Mouse (Mus musculus) stomach, adult 2 months (tissue): ENCODE results near the gene Fam214b. TPM values are rescaled to one million over a fixed set of nuclear protein-coding genes. Genes with fewer than 3 reads are reported as not detected.

ENCODE experiments used
- polyA plus RNA-seq: library from polyadenylated mRNA; depleted of rRNA; stranded (reverse); fragments of >200 nt; gene quantifications from 2 replicates; pipeline ENCODE4 v1.2.3, GENCODE M21; 2012; rRNA removed

The Fam214b gene
- 11.8 and 13.7 TPM in 2 replicates for polyA plus RNA-seq

DNA sequence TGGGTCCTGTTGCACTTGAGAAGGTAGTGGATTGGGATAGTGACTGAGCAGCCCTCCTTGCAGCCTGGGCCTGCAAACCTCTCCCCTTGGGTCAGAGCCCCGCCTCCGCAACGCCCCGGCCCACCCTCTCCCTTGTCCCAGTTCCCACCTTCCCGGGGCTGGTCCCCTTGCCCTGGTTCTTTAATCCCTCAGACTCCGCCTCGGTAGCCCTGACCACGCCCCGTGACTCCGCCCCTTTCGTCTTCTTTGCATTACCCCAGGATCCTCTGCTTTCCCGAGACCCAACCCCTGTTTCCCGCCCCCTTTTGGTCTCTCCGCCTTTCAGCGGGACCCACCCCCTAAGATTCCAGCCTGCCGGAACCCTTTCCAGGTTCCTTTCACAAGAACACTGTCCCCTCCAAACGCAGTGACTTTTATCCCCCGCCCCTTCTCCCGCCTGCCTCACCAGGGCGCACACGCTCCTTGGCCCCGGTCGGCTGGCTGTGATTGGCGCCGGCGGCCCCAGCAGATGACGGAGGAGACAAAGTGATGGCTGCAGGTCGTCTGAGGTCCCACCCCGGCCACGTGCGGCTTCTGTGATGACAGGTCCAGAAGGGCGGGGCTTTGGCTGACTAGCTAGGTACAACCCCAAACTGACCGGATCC, at the start of gene Fam214b:
Fam214b (minus strand) TSS at position 562 of the 644 bp plus-strand sequence.

DNA sequence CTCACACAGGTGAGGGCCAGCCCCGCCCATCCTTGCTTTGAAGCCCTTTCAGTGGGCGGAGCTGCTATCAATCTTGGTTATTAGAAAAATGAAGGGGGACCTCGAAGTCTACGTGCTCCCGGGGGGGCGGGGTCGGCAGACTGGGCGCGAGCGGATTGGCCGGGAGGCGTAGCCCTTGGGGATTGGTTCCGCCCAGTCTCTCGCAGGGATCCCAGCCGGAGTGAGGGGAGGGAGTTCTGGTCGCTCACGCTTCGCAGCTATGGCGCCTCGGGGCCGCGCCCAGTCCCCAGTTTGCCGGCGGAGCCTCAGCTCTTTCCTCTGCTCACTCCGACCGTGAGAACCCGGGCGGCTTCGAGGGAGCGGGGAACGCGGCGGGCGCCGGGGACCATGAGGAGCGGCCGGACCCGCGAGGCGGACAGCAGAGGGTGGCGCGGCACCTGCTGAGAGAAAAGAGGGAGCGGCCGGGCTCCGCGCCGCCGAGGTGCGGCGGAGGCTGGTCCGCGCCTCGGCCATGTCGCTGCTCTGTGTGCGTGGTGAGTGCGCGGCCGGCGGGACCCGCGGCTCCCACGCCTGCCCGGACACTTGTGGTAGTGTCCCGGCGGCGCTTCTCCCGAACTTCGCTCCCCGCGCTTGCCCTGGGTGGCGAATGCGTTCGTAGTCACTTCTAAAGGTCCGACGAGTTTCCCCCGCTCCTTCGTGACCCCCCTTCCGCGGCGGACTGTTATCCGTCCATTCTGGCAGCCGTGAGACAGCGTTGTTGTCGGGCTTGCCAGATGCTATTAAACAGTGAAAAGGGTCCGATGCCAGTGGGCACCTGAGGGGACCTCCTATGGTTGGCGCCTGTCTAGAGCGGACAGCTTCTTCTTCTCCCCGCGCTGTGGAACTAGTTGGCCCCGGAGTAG, 13.0 kb upstream of the Fam214b start, which contains the start of gene Unc13b:
Unc13b (plus strand) TSS at position 201 of the 902 bp plus-strand sequence.

DNA sequence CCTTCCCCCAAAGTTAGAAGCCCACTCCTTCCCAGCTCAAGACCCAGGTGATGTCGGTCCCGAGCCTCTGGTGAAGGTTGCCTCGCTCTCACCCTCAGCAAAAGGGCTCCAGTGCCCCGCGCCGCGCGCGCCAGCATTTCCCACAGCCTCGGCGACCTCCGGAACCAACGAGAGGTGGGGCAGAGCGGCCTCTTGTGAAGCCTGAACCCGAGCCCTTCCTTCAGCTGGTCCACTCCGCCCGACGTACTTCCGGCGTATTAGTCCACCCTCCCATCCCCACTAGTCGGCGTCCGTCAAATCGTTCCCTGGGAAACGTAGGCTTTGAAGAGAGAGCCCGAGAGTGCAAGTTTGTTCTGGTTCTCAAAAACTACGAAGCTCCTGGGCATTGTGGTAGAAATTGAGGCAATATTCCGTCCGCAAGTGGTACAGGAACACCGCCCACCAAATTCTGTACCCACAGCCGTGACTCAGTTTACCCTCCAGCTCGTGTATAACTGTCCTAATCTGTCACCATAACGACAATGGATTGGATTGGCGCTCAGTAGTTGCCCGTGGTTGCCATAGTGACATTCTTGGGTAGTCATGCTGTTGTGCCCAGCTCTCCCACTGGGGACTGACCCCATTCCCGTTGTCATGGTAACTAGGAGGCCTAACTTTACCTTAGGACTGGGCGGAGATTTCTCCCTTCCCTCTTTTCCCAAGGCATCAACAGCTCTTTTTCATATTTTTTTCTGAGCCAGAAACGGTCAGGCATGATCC, 14.6 kb downstream of the Fam214b start, which contains the start of gene Stoml2:
Stoml2 (minus strand) TSS at position 474 of the 759 bp plus-strand sequence.

DNA sequence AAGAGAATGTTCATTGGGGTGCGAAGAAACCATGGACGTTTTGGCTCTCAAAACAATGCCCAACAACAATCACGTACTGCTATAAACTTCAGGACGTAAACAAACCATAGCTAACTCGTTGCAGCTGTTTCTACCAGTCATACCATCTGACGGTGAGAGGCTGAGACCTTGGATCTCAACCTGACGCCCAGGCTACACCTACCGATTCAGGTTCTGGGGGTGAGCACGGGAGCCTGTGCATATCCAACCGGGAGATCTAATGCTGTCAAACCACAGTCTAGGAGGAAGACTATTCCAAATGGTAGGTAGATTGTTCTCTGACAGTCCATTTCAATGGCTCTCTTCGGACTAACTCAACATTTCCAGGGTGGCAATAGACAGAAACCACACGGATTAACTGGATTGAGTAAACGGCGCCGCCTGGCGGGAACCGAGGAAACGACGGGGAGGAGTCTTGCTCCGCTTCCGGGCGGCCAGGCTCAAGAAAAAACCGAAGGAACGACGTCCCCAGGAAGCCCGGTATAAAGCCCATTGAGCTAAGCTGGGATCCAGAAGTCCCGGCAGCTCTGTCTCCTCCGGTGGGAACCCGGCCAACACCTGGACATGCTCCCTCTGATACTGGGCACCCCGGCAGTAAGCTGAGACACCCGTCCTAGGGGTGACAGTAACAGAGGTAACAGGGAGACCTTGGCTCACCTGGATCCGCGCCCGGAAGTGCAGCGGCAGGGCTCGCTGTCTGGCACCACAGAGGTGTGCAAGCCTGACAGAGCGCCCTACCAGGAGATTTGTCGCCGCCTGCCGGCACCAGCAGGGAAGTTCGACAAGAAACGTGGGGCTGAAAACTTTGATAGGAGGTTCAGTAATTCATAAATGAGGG, 20.7 kb downstream of the Fam214b start, which contains the start of gene Pigo:
Pigo (minus strand) TSS at position 736 of the 877 bp plus-strand sequence.

DNA sequence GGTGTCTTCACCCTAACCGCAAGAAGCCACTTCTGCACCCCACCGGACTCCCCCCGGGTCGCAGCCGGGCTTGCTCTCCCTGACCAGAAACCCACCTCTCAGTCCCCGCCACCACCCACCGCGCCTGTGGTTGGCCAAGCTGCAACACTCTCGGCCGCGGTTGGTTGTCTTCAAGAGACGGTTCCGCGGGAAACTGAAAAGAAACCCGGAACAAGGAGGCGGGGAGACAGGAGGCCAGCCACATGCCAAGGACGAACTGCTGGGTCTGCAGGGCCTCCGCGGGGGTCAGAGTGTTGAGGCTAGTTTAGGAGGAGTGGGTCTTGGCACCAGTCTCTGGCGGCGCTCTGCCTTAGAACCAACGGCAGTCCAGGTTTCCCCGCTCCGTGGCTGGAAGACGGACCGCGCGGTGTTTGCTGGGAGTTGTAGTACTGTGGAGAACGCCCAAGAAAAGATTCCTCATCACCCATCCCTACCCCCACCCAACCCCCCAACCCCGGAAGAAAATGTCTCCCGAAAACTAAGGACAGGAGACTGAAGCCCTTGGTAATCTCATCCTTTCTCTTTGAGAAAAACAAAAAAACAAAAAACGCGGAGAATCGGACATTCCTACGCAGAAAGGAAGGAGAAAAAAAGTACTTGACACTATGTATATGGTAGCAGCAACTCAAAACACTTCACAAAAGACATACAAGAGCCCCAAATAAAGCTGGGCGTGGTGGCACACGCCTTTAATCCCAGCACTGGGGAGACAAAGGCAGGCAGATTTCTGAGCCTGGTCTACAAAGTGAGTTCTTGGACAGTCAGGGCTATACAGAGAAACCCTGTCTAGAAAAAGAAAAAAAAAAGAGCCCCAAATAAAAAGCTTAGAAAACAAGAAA, 35.6 kb downstream of the Fam214b start, which contains the start of gene Fancg:
Fancg (minus strand) TSS at position 346 of the 878 bp plus-strand sequence.

DNA sequence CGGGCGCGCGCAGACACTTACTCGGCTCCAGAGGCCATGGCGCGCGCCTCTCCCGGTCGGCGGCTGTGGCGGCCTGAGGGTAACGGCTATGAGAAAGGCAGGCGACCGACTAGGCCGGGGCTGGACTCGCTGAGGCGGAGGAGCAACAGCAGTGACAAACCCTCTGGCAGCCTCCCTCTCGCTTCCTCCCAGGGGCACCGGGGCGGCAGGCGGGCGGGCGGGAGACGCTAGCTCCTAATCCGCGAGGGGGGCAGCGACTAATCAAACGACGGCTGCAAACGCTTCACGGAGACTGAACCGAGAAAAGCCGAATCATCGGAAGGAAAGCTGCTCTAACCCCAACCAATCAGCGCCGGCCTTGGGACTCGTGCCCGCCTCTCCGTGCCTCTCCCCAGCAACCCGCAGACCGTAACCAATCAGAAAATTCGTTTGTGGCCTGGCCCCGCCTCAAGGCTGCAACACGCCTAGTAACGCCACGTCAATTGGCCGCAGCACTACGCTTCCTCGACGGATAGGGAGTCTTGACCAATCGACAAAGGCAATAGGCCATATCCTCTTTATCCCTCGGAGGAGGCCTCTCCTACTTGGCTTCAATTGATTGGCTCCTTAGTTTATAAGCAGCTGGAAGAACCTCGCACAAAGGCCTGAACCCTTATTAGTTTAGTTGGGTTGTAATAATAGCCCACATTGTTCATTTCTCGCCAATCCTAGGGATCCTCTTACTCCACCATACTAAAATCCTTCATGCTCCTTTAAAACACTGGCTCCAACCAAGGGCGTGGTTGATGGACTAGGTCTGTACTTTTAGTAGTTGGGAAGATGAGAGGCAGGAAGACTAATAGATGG, 45.7 kb downstream of the Fam214b start, which contains the start of gene Vcp:
Vcp (minus strand) TSS at position 367 of the 846 bp plus-strand sequence.

Other genes with a start within 250 kb of the Fam214b start
- gene Fam205a1, start 192.3 kb downstream of the Fam214b start, polyA plus RNA-seq, result not detected in 2 replicates
- not detected in 2 replicates for gene Gm12394, start 189.4 kb downstream of the Fam214b start, polyA plus RNA-seq
- gene Fam205c, start 172.0 kb downstream of the Fam214b start, polyA plus RNA-seq, result not detected in 2 replicates
- 1.5 and 2.4 TPM in 2 replicates for gene Phf24, start 129.6 kb downstream of the Fam214b start, polyA plus RNA-seq
- gene Dnajb5, start 96.4 kb downstream of the Fam214b start, polyA plus RNA-seq, result 10.8 and 12.7 TPM in 2 replicates
- gene 1700022I11Rik, start 76.6 kb downstream of the Fam214b start, polyA plus RNA-seq, result not detected in 2 replicates
- gene Vcp, start 45.7 kb downstream of the Fam214b start, polyA plus RNA-seq, result 135 and 178 TPM in 2 replicates
- 5.1 and 5.2 TPM in 2 replicates for gene Fancg, start 35.7 kb downstream of the Fam214b start, polyA plus RNA-seq
- gene Pigo, start 20.4 kb downstream of the Fam214b start, polyA plus RNA-seq, result 13.3 and 13.9 TPM in 2 replicates
- 49.2 and 49.5 TPM in 2 replicates for gene Stoml2, start 14.5 kb downstream of the Fam214b start, polyA plus RNA-seq
- 7.0 TPM in 2 replicates for gene Unc13b, start 12.7 kb upstream of the Fam214b start, polyA plus RNA-seq
- gene Atp8b5, start 220.9 kb upstream of the Fam214b start, polyA plus RNA-seq, result 0.02 and 0.19 TPM in 2 replicates